Mouse (Mus musculus): ENCODE data around the gene Cers5.

DNA sequence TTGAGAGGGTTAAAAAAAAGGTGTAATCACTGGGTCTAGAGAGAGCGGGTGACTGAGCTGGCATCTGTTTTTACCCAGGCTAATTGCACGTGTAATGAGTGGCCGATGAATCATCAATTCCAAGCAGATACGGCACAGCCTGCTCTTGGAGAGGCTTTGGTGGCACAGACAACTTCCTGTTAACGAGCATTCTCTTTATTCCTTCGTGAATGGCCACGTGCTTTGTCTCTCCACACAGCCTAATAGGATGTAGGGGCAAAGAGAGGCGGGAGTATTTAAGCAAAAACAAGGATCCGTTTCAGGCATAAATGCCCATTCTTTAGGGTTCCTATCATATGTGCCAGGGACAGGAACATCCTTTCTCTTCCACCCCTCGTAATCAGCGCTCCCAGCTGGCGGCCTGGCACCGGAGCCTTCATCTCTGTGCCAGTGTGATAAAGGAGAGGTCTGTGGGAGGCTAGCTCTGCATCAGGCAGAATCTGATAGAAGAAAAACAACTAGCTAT lies 57.3 kb downstream of the Cers5 start:
- TF ChIP-seq CTCF (IDR thresholded peaks at IDR 0.05; ENCODE audit: insufficient read depth, low read length) (no peak), POLR2A (IDR thresholded peaks at IDR 0.05; ENCODE audit: borderline replicate concordance, extremely low read depth, low read depth, low read length) (no peak)
